In the genomic region with DNA sequence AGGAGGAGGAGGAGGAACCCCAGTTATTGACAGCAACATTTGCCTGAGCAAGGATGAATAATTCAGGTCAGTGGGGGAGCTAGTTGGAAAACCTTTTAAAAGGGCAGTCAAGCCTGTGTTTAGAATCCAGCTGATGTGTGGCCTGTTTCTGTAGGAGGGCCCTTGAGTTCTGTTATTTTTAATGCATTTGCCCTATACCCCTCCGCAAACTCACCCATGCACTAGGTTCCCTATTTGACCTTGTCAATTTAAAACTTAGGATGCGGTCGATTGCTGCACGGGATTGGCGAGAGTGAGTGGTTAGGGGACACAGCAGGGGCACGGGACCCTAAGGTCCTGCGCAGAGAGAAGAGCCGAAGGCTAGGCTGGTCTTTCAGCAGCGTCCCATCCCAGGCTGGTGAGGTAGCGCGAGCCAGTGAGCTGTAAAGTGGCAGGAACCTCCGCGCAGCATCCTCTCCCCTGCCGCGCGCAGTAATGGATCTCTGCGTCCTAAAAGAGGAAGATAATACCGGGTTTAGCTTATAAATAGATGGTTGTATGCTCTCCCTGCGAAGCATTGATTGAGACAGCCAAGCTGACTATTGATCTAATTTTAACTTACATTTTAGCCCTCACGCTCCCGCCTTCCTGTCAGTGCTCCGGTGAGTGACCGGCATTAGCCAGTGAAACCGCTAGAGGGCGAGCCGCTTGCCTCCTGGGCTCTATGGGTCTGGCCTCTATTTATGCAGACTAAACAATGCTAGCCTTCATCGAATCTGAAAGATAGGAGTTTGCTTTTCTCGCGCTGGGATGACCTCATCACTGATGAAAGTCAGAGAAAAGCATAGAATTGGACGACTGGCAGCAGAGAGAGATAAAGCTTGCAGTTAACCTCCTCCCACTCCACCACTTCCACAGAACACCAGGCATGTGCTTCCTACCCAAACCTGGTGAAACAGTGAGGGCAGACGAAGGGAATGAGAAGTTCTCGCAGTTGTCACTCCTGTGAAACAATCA, we compare ENCODE assay signal across 1 mouse cellular context.
TF ChIP-seq lines count a peak whose summit lies in the region.

No protein-coding gene starts in this region.

TF ChIP-seq in CH12.LX, 34 proteins besides CTCF, POLR2A, EP300 and RAD21 (continued from another document):
- TF ChIP-seq ZC3H11A (IDR thresholded peaks at IDR 0.05; ENCODE audit: low read depth, low read length) (peak; percentile 33; the same call in 1 of the 2 replicates), JUN (IDR thresholded peaks at IDR 0.05; ENCODE audit: insufficient read depth, low read depth, low read length) (peak; percentile 75), KAT2A (IDR thresholded peaks at IDR 0.05; ENCODE audit: insufficient replicate concordance, low read length) (no peak), RCOR1 (conservative IDR thresholded peaks at IDR 0.05; ENCODE audit: low read depth, low read length) (0 out of 2 replicates have a peak, but pooled peaks have one; percentile 63), HCFC1 (IDR thresholded peaks at IDR 0.05; ENCODE audit: low read depth, low read length) (peak; percentile 60), SMC3 (IDR thresholded peaks at IDR 0.05; ENCODE audit: low read depth, low read length) (peak; percentile 87), USF1 (IDR thresholded peaks at IDR 0.05; ENCODE audit: low read depth, low read length) (no peak), MXI1 (IDR thresholded peaks at IDR 0.05; ENCODE audit: low read depth, low read length) (peak; percentile 84; the same call in 1 of the 2 replicates), IRF4 (IDR thresholded peaks at IDR 0.05; ENCODE audit: low read depth, low read length) (peak; percentile 96), POLR2AphosphoS2 (IDR thresholded peaks at IDR 0.05; ENCODE audit: low read depth, low read length) (no peak), SIN3A (IDR thresholded peaks at IDR 0.05; ENCODE audit: low read length) (peak; percentile 88), ETS1 (conservative IDR thresholded peaks at IDR 0.05; ENCODE audit: low read depth, low read length) (peak; percentile 70), MAZ (IDR thresholded peaks at IDR 0.05; ENCODE audit: low read depth, low read length) (peak; percentile 73; the same call in 1 of the 2 replicates), ZKSCAN1 (IDR thresholded peaks at IDR 0.05; ENCODE audit: borderline replicate concordance, low read depth, low read length) (no peak), NRF1 (IDR thresholded peaks at IDR 0.05; ENCODE audit: low read depth, low read length) (0 out of 2 replicates have a peak, but pooled peaks have one; percentile 23), PAX5 (IDR thresholded peaks at IDR 0.05; ENCODE audit: low read length) (no peak), USF2 (conservative IDR thresholded peaks at IDR 0.05; ENCODE audit: low read depth, low read length) (no peak), TCF12 (IDR thresholded peaks at IDR 0.05; ENCODE audit: low read depth, low read length) (peak; percentile 66; the same call in 1 of the 2 replicates)
